Comparison of ENCODE assay signal across 9 mouse cellular contexts in genomic region chr3:119154604-119155444, GRCm38 (mm10).
DNase-seq lines count a peak whose midpoint lies in the region; ATAC-seq lines count a peak whose summit lies in the region.
"Had no signal": no experiment of that assay in that cellular context is flagged by ENCODE, and none has a peak within 500 bp of the region (broad histone marks: within the 10 kb centered on the region; RNA-seq: fewer than 3 reads in every experiment).

No protein-coding gene starts in this region.

- ATAC-seq in granulocyte monocyte progenitor cell, adult 5-6 weeks (replicated peaks; ENCODE audit: poor library complexity, severe bottlenecking): no peak
- ATAC-seq in intestine, embryonic 15.5 days: no peak

- peaks cover 9% of the 10 kb centered on the region for H3K4me1 ChIP-seq in limb, embryonic 10.5 days
- no peaks in the 10 kb centered on the region for H3K4me1 ChIP-seq in intestine, embryonic 15.5 days (replicated peaks)

- peak overlapping the region; percentile 46; the same call in 1 of the 2 replicates for H3K27ac ChIP-seq in limb, embryonic 10.5 days
- no peak overlapping the region for H3K27ac ChIP-seq in intestine, embryonic 15.5 days

- H3K27me3 ChIP-seq in limb, embryonic 10.5 days (ENCODE audit: low read depth, poor library complexity, severe bottlenecking): no peaks in the 10 kb centered on the region
- no peaks in the 10 kb centered on the region for H3K27me3 ChIP-seq in intestine, embryonic 15.5 days (replicated peaks)

- no peak overlapping the region for H3K9ac ChIP-seq in intestine, embryonic 15.5 days

- no peak overlapping the region for H3K4me2 ChIP-seq in intestine, embryonic 15.5 days (replicated peaks)

- H3K4me3 ChIP-seq in limb, embryonic 10.5 days: no peak overlapping the region
- H3K4me3 ChIP-seq in intestine, embryonic 15.5 days (replicated peaks): no peak overlapping the region

- whole genome bisulfite sequencing in limb, embryonic 10.5 days: 51% methylated on average over 17 of the region's 17 CpGs
- 48% methylated on average over 17 of the region's 17 CpGs for WGBS in intestine, embryonic 15.5 days

- no peaks in the 10 kb centered on the region for H3K9me3 ChIP-seq in limb, embryonic 10.5 days (replicated peaks)
- no peaks in the 10 kb centered on the region for H3K9me3 ChIP-seq in intestine, embryonic 15.5 days

- no peaks in the 10 kb centered on the region for H3K36me3 ChIP-seq in limb, embryonic 10.5 days
- H3K36me3 ChIP-seq in intestine, embryonic 15.5 days: no peaks in the 10 kb centered on the region

- peak; percentile 1 for DNase-seq in cerebellum, adult 9-10 months
- DNase-seq in cerebellum, adult 11 months: no peak
- DNase-seq in right cerebral cortex, adult 2 months (ENCODE audit: low spot score in 2 of 2): peak; percentile 14 to 19
- no peak for DNase-seq in right cerebral cortex, postnatal 25 days
- DNase-seq in limb, embryonic 10.5 days (ENCODE audit: low spot score): no peak
- no peak for DNase-seq in urinary bladder, adult 18-20 months (ENCODE audit: low spot score in 2 of 2)
- DNase-seq: gastrocnemius, postnatal 25 days had no signal

Comparison
In these comparisons a context has a peak if more than half of its experiments do, and no peak if none do; other contexts are left out.
1. DNase-seq: peak in cerebellum, adult 9-10 months (single experiment) and right cerebral cortex, adult 2 months (2 of 2); none in cerebellum, adult 11 months (single experiment), right cerebral cortex, postnatal 25 days (single experiment), limb, embryonic 10.5 days (single experiment) and urinary bladder, adult 18-20 months (0 of 2).